Mouse (Mus musculus) bone marrow macrophage, adult 2 months (primary cell): ENCODE measurements around the gene Tmem179b.

Experiments
- CTCF ChIP-seq: IDR thresholded peaks from 2 replicates; pipeline ENCODE4 v1.5.1; 2012; ENCODE audit warnings: low read depth, mild to moderate bottlenecking, low read length, moderate library complexity
- POLR2A ChIP-seq: IDR thresholded peaks from 2 replicates; pipeline ENCODE4 v1.6.1; 2012; ENCODE audit warnings: mild to moderate bottlenecking, low read depth, low read length, borderline replicate concordance

DNA sequence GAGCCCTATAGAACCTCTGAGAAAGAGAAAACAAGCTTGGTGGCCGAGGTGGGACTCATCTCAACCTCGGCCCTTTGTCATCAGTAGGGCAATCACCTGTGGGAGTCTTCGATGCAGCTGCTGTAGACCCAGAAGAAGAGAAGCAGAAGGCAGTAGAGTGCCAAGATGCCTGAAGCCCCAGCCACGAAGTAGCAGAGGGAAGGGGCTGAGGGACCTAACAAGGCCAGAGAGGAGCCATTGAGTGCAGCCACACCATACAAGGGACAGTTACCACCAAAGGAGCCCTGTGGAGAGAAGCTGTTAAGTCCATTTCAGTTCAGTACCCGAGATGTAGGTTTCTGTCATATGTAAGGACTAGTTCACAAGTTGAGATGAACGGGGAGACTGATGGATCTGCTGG is 858 bp downstream of the Tmem179b start:
- no peak for TF ChIP-seq CTCF
- TF ChIP-seq POLR2A: no peak
